Mouse (Mus musculus): Measurements from ENCODE around the gene Itpr2. TPM values are rescaled to one million over a fixed set of nuclear protein-coding genes. Genes with fewer than 3 reads are reported as not detected.

The Itpr2 gene
- polyA plus RNA-seq, 1 experiment from 2014 or later, result 32.4 TPM

- 50% methylated on average over 4 of the region's 4 CpGs for WGBS
- Histone ChIP-seq H3K27ac (ENCODE audit: poor library complexity, severe bottlenecking) (no peak overlapping the region), H3K27me3 (replicated peaks) (no peaks in the 10 kb centered on the region), H3K4me1 (replicated peaks) (peaks cover 13% of the 10 kb centered on the region), H3K9ac (no peak overlapping the region), H3K36me3 (peaks cover 24% of the 10 kb centered on the region), H3K4me3 (no peak overlapping the region), H3K9me3 (replicated peaks) (no peaks in the 10 kb centered on the region), H3K4me2 (no peak overlapping the region)
- ATAC-seq (ENCODE audit: insufficient number of reproducible peaks, low FRiP score), result no peak
These were observed 342.4 kb downstream of the Itpr2 start for GRCm38 (mm10) chr6:146159641-146160040.

- no peaks in the 10 kb centered on the region for H3K9me3 ChIP-seq (replicated peaks)
- no peak for ATAC-seq (ENCODE audit: insufficient number of reproducible peaks, low FRiP score)
- H3K4me2 ChIP-seq, result no peak overlapping the region
- WGBS, result 89% methylated on average over 12 of the region's 12 CpGs
- H3K27ac ChIP-seq (ENCODE audit: poor library complexity, severe bottlenecking), result no peak overlapping the region
- no peak overlapping the region for H3K9ac ChIP-seq
- no peaks in the 10 kb centered on the region for H3K27me3 ChIP-seq (replicated peaks)
- H3K36me3 ChIP-seq, result peaks cover 24% of the 10 kb centered on the region
- peaks cover 13% of the 10 kb centered on the region for H3K4me1 ChIP-seq (replicated peaks)
- no peak overlapping the region for H3K4me3 ChIP-seq
These were observed 343.3 kb downstream of the Itpr2 start for GRCm38 (mm10) chr6:146158717-146159116.

GRCm38 (mm10) chr6:146157983-146158535 is 344.0 kb downstream of the Itpr2 start:
- WGBS, result 85% methylated on average over 8 of the region's 8 CpGs
- no peak for ATAC-seq (ENCODE audit: insufficient number of reproducible peaks, low FRiP score)

GRCm38 (mm10) chr6:146157099-146157498 is 344.9 kb downstream of the Itpr2 start:
- no peak overlapping the region for H3K27ac ChIP-seq (ENCODE audit: poor library complexity, severe bottlenecking)
- 94% methylated on average over 14 of the region's 14 CpGs for WGBS

More at GRCm38 (mm10) chr6:146157983-146158535, 344.0 kb downstream of the Itpr2 start:
- Histone ChIP-seq H3K4me3 (no peak overlapping the region), H3K36me3 (peaks cover 24% of the 10 kb centered on the region), H3K9me3 (replicated peaks) (no peaks in the 10 kb centered on the region), H3K27ac (ENCODE audit: poor library complexity, severe bottlenecking) (no peak overlapping the region), H3K4me2 (no peak overlapping the region), H3K4me1 (replicated peaks) (peaks cover 13% of the 10 kb centered on the region), H3K27me3 (replicated peaks) (no peaks in the 10 kb centered on the region), H3K9ac (no peak overlapping the region)

GRCm38 (mm10) chr6:146156536-146156935 is 345.5 kb downstream of the Itpr2 start:
- no peak overlapping the region for H3K4me2 ChIP-seq
- H3K27me3 ChIP-seq (replicated peaks), result no peaks in the 10 kb centered on the region
- WGBS, result 85% methylated on average over 6 of the region's 6 CpGs
- no peak overlapping the region for H3K27ac ChIP-seq (ENCODE audit: poor library complexity, severe bottlenecking)
- ATAC-seq (ENCODE audit: insufficient number of reproducible peaks, low FRiP score), result no peak
- no peak overlapping the region for H3K4me3 ChIP-seq
- H3K36me3 ChIP-seq, result peaks cover 31% of the 10 kb centered on the region
- no peaks in the 10 kb centered on the region for H3K9me3 ChIP-seq (replicated peaks)
- peaks cover 9% of the 10 kb centered on the region for H3K4me1 ChIP-seq (replicated peaks)
- no peak overlapping the region for H3K9ac ChIP-seq

More at GRCm38 (mm10) chr6:146157099-146157498, 344.9 kb downstream of the Itpr2 start:
- no peaks in the 10 kb centered on the region for H3K9me3 ChIP-seq (replicated peaks)
- peaks cover 26% of the 10 kb centered on the region for H3K36me3 ChIP-seq
- H3K4me1 ChIP-seq (replicated peaks), result peaks cover 9% of the 10 kb centered on the region
- ATAC-seq (ENCODE audit: insufficient number of reproducible peaks, low FRiP score), result no peak
- H3K4me2 ChIP-seq, result no peak overlapping the region
- H3K4me3 ChIP-seq, result no peak overlapping the region
- H3K27me3 ChIP-seq (replicated peaks), result no peaks in the 10 kb centered on the region
- H3K9ac ChIP-seq, result no peak overlapping the region

GRCm38 (mm10) chr6:146155156-146155734 is 346.8 kb downstream of the Itpr2 start:
- Histone ChIP-seq H3K9ac (no peak overlapping the region), H3K4me2 (no peak overlapping the region), H3K27me3 (replicated peaks) (no peaks in the 10 kb centered on the region), H3K4me1 (replicated peaks) (peaks cover 9% of the 10 kb centered on the region), H3K4me3 (no peak overlapping the region), H3K27ac (ENCODE audit: poor library complexity, severe bottlenecking) (no peak overlapping the region), H3K9me3 (replicated peaks) (no peaks in the 10 kb centered on the region), H3K36me3 (peaks cover 38% of the 10 kb centered on the region)
- ATAC-seq (ENCODE audit: insufficient number of reproducible peaks, low FRiP score), result no peak
- WGBS, result 81% methylated on average over 8 of the region's 8 CpGs

GRCm38 (mm10) chr6:146152843-146153242 is 349.2 kb downstream of the Itpr2 start:
- H3K36me3 ChIP-seq, result peaks cover 39% of the 10 kb centered on the region
- 42% methylated on average over 5 of the region's 5 CpGs for WGBS
- ATAC-seq (ENCODE audit: insufficient number of reproducible peaks, low FRiP score), result no peak
- H3K4me2 ChIP-seq, result no peak overlapping the region
- H3K4me1 ChIP-seq (replicated peaks), result no peaks in the 10 kb centered on the region
- no peak overlapping the region for H3K27ac ChIP-seq (ENCODE audit: poor library complexity, severe bottlenecking)
- H3K27me3 ChIP-seq (replicated peaks), result no peaks in the 10 kb centered on the region
- H3K4me3 ChIP-seq, result no peak overlapping the region
- no peak overlapping the region for H3K9ac ChIP-seq
- no peaks in the 10 kb centered on the region for H3K9me3 ChIP-seq (replicated peaks)

- Histone ChIP-seq H3K4me2 (no peak overlapping the region), H3K27ac (ENCODE audit: poor library complexity, severe bottlenecking) (no peak overlapping the region), H3K9me3 (replicated peaks) (peaks cover 4% of the 10 kb centered on the region), H3K9ac (no peak overlapping the region), H3K4me1 (replicated peaks) (peaks cover 27% of the 10 kb centered on the region), H3K36me3 (peaks cover 29% of the 10 kb centered on the region), H3K4me3 (no peak overlapping the region), H3K27me3 (replicated peaks) (no peaks in the 10 kb centered on the region)
- 84% methylated on average over 4 of the region's 4 CpGs for WGBS
- no peak for ATAC-seq (ENCODE audit: insufficient number of reproducible peaks, low FRiP score)
These were observed 360.9 kb downstream of the Itpr2 start for GRCm38 (mm10) chr6:146140966-146141585.

GRCm38 (mm10) chr6:146140171-146140570 is 361.9 kb downstream of the Itpr2 start:
- ATAC-seq (ENCODE audit: insufficient number of reproducible peaks, low FRiP score), result no peak
- no peaks in the 10 kb centered on the region for H3K27me3 ChIP-seq (replicated peaks)
- peaks cover 27% of the 10 kb centered on the region for H3K36me3 ChIP-seq
- no peak overlapping the region for H3K4me3 ChIP-seq
- H3K4me2 ChIP-seq, result no peak overlapping the region
- H3K9ac ChIP-seq, result no peak overlapping the region
- no peak overlapping the region for H3K27ac ChIP-seq (ENCODE audit: poor library complexity, severe bottlenecking)
- WGBS, result 26% methylated on average over 6 of the region's 6 CpGs
- peaks cover 27% of the 10 kb centered on the region for H3K4me1 ChIP-seq (replicated peaks)
- 0 out of 2 replicates have a peak, but pooled peaks cover 3% of the 10 kb centered on the region for H3K9me3 ChIP-seq (replicated peaks)

- no peak for ATAC-seq (ENCODE audit: insufficient number of reproducible peaks, low FRiP score)
- Histone ChIP-seq H3K4me3 (no peak overlapping the region), H3K36me3 (no peaks in the 10 kb centered on the region), H3K9ac (no peak overlapping the region), H3K4me1 (replicated peaks) (peaks cover 42% of the 10 kb centered on the region), H3K9me3 (replicated peaks) (no peaks in the 10 kb centered on the region), H3K27ac (ENCODE audit: poor library complexity, severe bottlenecking) (no peak overlapping the region), H3K4me2 (no peak overlapping the region), H3K27me3 (replicated peaks) (no peaks in the 10 kb centered on the region)
- 52% methylated on average over 4 of the region's 4 CpGs for WGBS
These were observed 365.4 kb downstream of the Itpr2 start for GRCm38 (mm10) chr6:146136646-146137045.

GRCm38 (mm10) chr6:146136244-146136643 is 365.8 kb downstream of the Itpr2 start:
- no peak for ATAC-seq (ENCODE audit: insufficient number of reproducible peaks, low FRiP score)

More at GRCm38 (mm10) chr6:146136244-146136643, 365.8 kb downstream of the Itpr2 start:
- H3K4me2 ChIP-seq, result no peak overlapping the region
- WGBS, result 35% methylated on average over 7 of the region's 7 CpGs
- H3K27me3 ChIP-seq (replicated peaks), result no peaks in the 10 kb centered on the region
- no peak overlapping the region for H3K4me3 ChIP-seq
- no peak overlapping the region for H3K27ac ChIP-seq (ENCODE audit: poor library complexity, severe bottlenecking)
- no peaks in the 10 kb centered on the region for H3K36me3 ChIP-seq
- no peak overlapping the region for H3K9ac ChIP-seq
- H3K4me1 ChIP-seq (replicated peaks), result peaks cover 41% of the 10 kb centered on the region
- H3K9me3 ChIP-seq (replicated peaks), result no peaks in the 10 kb centered on the region

Measured in heart, embryonic 12.5 days (tissue).